Mouse (Mus musculus) stomach, embryonic 15.5 days (tissue): ENCODE data around the gene Dhps. TPM values are rescaled to one million over a fixed set of nuclear protein-coding genes. Genes with fewer than 3 reads are reported as not detected.
"Not testable (repeated sequence)": the region's sequence is repeated elsewhere in the genome, so short reads cannot be mapped to it uniquely, and the experiment has no call there.

ENCODE experiments used
- ATAC-seq: fragments of 200-750 bp; cut with Nextera tagmentation; 2 replicates; pipeline ENCODE4 v1.8.0; 2017; ENCODE audit warnings: low read depth, moderate number of reproducible peaks, moderate TSS enrichment; ENCODE audit not compliant: insufficient read depth, low FRiP score
- H3K27ac ChIP-seq: fragments of 300-500 bp; sonication (generic); 2 replicates; pipeline ENCODE4 v1.5.1; 2015; ENCODE audit warnings: mild to moderate bottlenecking, inconsistent platforms
- H3K27me3 ChIP-seq: fragments of 300-500 bp; sonication (generic); replicated peaks from 2 replicates; pipeline ENCODE4 v1.6.1; 2015; ENCODE audit warnings: inconsistent platforms
- H3K36me3 ChIP-seq: fragments of 300-500 bp; sonication (generic); 2 replicates; pipeline ENCODE4 v1.6.1; 2015; ENCODE audit warnings: inconsistent platforms
- H3K4me1 ChIP-seq: fragments of 300-500 bp; sonication (generic); 2 replicates; pipeline ENCODE4 v1.6.1; 2015; ENCODE audit warnings: inconsistent platforms
- H3K4me2 ChIP-seq: fragments of 300-500 bp; sonication (generic); 2 replicates; pipeline ENCODE4 v1.6.1; 2015; ENCODE audit warnings: mild to moderate bottlenecking, inconsistent platforms
- H3K4me3 ChIP-seq: fragments of 300-500 bp; sonication (generic); replicated peaks from 2 replicates; pipeline ENCODE4 v1.5.1; 2015; ENCODE audit warnings: inconsistent platforms
- H3K9ac ChIP-seq: fragments of 300-500 bp; sonication (generic); 2 replicates; pipeline ENCODE4 v1.6.1; 2015; ENCODE audit warnings: inconsistent platforms
- H3K9me3 ChIP-seq: fragments of 300-500 bp; sonication (generic); 2 replicates; pipeline ENCODE4 v1.6.1; 2016; ENCODE audit warnings: inconsistent platforms
- WGBS: fragments of 180-500 bp; shearing (Covaris S2); methylation state at CpG from one replicate; pipeline ENCODE4 v1.1.7; 2015; 5-methylcytosine and 5-hydroxymethylcytosine counted together
- polyA plus RNA-seq: library from polyadenylated mRNA; unstranded; fragments of >200 nt; fragmentation: Nextera tagmentation; extraction: Ambion mirVana; gene quantifications from 2 replicates; pipeline ENCODE4 v1.2.1, GENCODE M21; 2015

Gene Dhps
- polyA plus RNA-seq, 1 experiment from 2014 or later: 50.6 TPM

- 75% methylated on average over 4 of the region's 4 CpGs for WGBS
- not testable (repeated sequence) for H3K4me3 ChIP-seq, H3K27me3 ChIP-seq, H3K4me2 ChIP-seq, H3K9ac ChIP-seq, ATAC-seq, H3K9me3 ChIP-seq, H3K27ac ChIP-seq
- Histone ChIP-seq H3K36me3 (peaks cover 14% of the 10 kb centered on the region), H3K4me1 (peaks cover 27% of the 10 kb centered on the region)
Measured at GRCm38 (mm10) chr8:85082169-85082568, 10.6 kb downstream of the Dhps start.

- Histone ChIP-seq H3K36me3 (peaks cover 19% of the 10 kb centered on the region), H3K4me1 (peaks cover 27% of the 10 kb centered on the region), H3K4me3 (peak within 1 kb of the TSS; percentile 70), H3K9me3 (no peaks in the 10 kb centered on the region), H3K9ac (peak within 1 kb of the TSS; percentile 67), H3K27me3 (no peaks in the 10 kb centered on the region), H3K27ac (peak within 1 kb of the TSS; percentile 57; the same call in 1 of the 2 replicates), H3K4me2 (peak within 1 kb of the TSS; percentile 85)
- peak; percentile 88 for ATAC-seq
- WGBS: under 1% methylated on average over 30 of the region's 30 CpGs
Measured at GRCm38 (mm10) chr8:85083108-85083813, 11.7 kb downstream of the Dhps start, which contains the start of gene Man2b1. Gene Man2b1 (plus strand): TSS chr8:85083270.

- no peak overlapping the region for H3K27ac ChIP-seq
- H3K4me2 ChIP-seq: no peak overlapping the region; the same call in 1 of the 2 replicates
- H3K9ac ChIP-seq: no peak overlapping the region
- no peaks in the 10 kb centered on the region for H3K9me3 ChIP-seq
- no peak for ATAC-seq
- 0 out of 2 replicates have a peak overlapping the region, but pooled peaks have one; percentile 70 for H3K4me3 ChIP-seq
- peaks cover 20% of the 10 kb centered on the region; the same call in 1 of the 2 replicates for H3K36me3 ChIP-seq
- peaks cover 24% of the 10 kb centered on the region for H3K4me1 ChIP-seq
- WGBS: 86% methylated on average over 8 of the region's 8 CpGs
- H3K27me3 ChIP-seq: no peaks in the 10 kb centered on the region
Measured at GRCm38 (mm10) chr8:85084633-85085032, 13.1 kb downstream of the Dhps start.

- ATAC-seq: no peak
- no peak overlapping the region for H3K9ac ChIP-seq
- no peaks in the 10 kb centered on the region for H3K9me3 ChIP-seq
- H3K4me1 ChIP-seq: peaks cover 20% of the 10 kb centered on the region
- H3K27me3 ChIP-seq: no peaks in the 10 kb centered on the region
- no peak overlapping the region for H3K27ac ChIP-seq
- 81% methylated on average over 3 of the region's 3 CpGs for WGBS
- no peak overlapping the region for H3K4me2 ChIP-seq
- peaks cover 20% of the 10 kb centered on the region; the same call in 1 of the 2 replicates for H3K36me3 ChIP-seq
- no peak overlapping the region for H3K4me3 ChIP-seq
Measured at GRCm38 (mm10) chr8:85086238-85086637, 14.7 kb downstream of the Dhps start.

- Histone ChIP-seq H3K9me3 (no peaks in the 10 kb centered on the region), H3K27ac (no peak overlapping the region), H3K4me2 (no peak overlapping the region), H3K4me3 (no peak overlapping the region), H3K4me1 (peaks cover 5% of the 10 kb centered on the region; the same call in 1 of the 2 replicates), H3K36me3 (peaks cover 20% of the 10 kb centered on the region; the same call in 1 of the 2 replicates), H3K9ac (no peak overlapping the region), H3K27me3 (no peaks in the 10 kb centered on the region)
- 67% methylated on average over 2 of the region's 2 CpGs for WGBS
- ATAC-seq: no peak
Measured at GRCm38 (mm10) chr8:85088771-85089170, 17.2 kb downstream of the Dhps start.

DNA sequence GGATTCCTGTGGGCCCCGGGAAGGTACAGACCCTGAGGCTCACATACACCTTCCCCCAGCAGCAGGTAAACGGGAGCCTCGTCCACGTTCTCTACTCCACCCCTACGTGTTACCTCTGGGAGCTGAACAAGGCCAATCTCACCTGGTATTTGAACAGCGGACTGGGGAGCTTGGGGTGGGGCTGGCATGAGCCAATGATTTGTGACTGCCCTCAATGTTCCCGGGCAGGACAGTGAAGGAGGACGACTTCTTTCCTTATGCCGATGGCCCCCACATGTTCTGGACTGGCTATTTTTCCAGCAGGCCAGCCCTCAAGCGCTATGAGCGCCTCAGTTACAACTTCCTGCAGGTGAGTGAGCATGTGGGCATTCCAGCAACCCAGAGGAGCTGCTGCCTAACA, 19.3 kb downstream of the Dhps start:
- WGBS: 88% methylated on average over 11 of the region's 11 CpGs
- Histone ChIP-seq H3K9me3 (no peaks in the 10 kb centered on the region), H3K36me3 (peaks cover 18% of the 10 kb centered on the region; the same call in 1 of the 2 replicates), H3K9ac (no peak overlapping the region), H3K27me3 (no peaks in the 10 kb centered on the region), H3K4me3 (no peak overlapping the region), H3K4me2 (no peak overlapping the region), H3K27ac (no peak overlapping the region), H3K4me1 (no peaks in the 10 kb centered on the region)
- no peak for ATAC-seq

GRCm38 (mm10) chr8:85091526-85092090, 20.1 kb downstream of the Dhps start:
- Histone ChIP-seq H3K4me1 (no peaks in the 10 kb centered on the region), H3K4me3 (no peak overlapping the region), H3K36me3 (peaks cover 20% of the 10 kb centered on the region; the same call in 1 of the 2 replicates), H3K4me2 (no peak overlapping the region), H3K9me3 (no peaks in the 10 kb centered on the region), H3K9ac (no peak overlapping the region), H3K27me3 (no peaks in the 10 kb centered on the region), H3K27ac (no peak overlapping the region)
- no peak for ATAC-seq
- 40% methylated on average over 21 of the region's 21 CpGs for WGBS

GRCm38 (mm10) chr8:85095051-85095450, 23.5 kb downstream of the Dhps start:
- Histone ChIP-seq H3K4me2 (no peak overlapping the region), H3K36me3 (peaks cover 22% of the 10 kb centered on the region), H3K4me3 (no peak overlapping the region), H3K4me1 (no peaks in the 10 kb centered on the region), H3K9ac (no peak overlapping the region), H3K27ac (no peak overlapping the region), H3K9me3 (no peaks in the 10 kb centered on the region), H3K27me3 (no peaks in the 10 kb centered on the region)
- no peak for ATAC-seq
- 91% methylated on average over 13 of the region's 13 CpGs for WGBS

- WGBS: 94% methylated on average over 7 of the region's 7 CpGs
- Histone ChIP-seq H3K27ac (no peak overlapping the region), H3K9me3 (no peaks in the 10 kb centered on the region), H3K4me2 (no peak overlapping the region), H3K27me3 (no peaks in the 10 kb centered on the region), H3K4me1 (no peaks in the 10 kb centered on the region), H3K9ac (no peak overlapping the region), H3K36me3 (peaks cover 22% of the 10 kb centered on the region), H3K4me3 (no peak overlapping the region)
- no peak for ATAC-seq
Measured at GRCm38 (mm10) chr8:85095566-85095965, 24.0 kb downstream of the Dhps start.

DNA sequence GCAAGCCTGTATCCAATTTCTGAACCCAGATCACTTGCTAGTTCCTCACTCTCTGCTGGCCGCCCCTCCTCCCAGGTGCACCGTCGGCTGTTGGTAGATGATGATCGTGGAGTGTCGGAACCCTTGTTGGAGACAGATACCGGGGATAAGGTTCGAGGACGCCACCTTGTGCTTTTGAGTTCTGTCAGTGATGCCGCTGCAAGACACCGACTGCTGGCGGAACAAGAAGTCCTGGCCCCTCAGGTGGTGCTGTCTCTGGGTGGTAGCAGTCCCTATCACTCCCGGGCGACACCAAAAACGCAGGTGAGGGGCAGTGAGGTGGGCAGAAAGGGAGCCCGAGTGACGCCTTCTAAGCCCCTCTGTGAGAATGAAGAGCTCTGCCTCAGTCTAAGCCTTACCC, 24.6 kb downstream of the Dhps start:
- H3K9me3 ChIP-seq: no peaks in the 10 kb centered on the region
- WGBS: 94% methylated on average over 16 of the region's 16 CpGs
- H3K27ac ChIP-seq: no peak overlapping the region
- H3K36me3 ChIP-seq: peaks cover 22% of the 10 kb centered on the region
- no peak overlapping the region for H3K4me2 ChIP-seq
- no peak overlapping the region for H3K4me3 ChIP-seq
- no peak overlapping the region for H3K9ac ChIP-seq
- no peaks in the 10 kb centered on the region for H3K27me3 ChIP-seq
- ATAC-seq: no peak
- H3K4me1 ChIP-seq: no peaks in the 10 kb centered on the region

DNA sequence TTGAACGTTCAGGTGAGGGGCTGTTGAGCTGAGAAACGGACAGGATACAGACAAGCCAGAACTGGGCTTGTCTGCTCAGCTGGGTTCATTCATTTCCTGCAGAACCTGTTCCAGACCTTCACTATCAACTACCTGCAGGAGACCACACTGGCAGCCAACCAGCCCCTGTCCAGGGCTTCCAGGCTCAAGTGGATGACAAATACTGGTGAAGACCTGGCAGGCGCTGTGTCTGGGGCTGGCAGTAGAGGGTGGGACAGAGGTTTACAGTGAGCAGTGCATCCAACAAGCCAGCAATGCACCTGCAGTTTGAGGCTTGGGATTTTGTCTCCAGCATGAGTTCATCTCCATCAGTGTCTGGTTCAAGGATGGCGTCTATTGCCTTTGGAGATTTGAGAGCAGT, 25.3 kb downstream of the Dhps start:
- no peaks in the 10 kb centered on the region for H3K27me3 ChIP-seq
- WGBS: 84% methylated on average over 4 of the region's 4 CpGs
- no peak overlapping the region for H3K27ac ChIP-seq
- no peak overlapping the region for H3K4me2 ChIP-seq
- no peaks in the 10 kb centered on the region for H3K9me3 ChIP-seq
- no peak overlapping the region for H3K4me3 ChIP-seq
- H3K36me3 ChIP-seq: peaks cover 22% of the 10 kb centered on the region
- H3K4me1 ChIP-seq: no peaks in the 10 kb centered on the region
- no peak overlapping the region for H3K9ac ChIP-seq
- ATAC-seq: no peak

- Histone ChIP-seq H3K27me3 (no peaks in the 10 kb centered on the region), H3K4me3 (no peak overlapping the region), H3K9me3 (no peaks in the 10 kb centered on the region), H3K27ac (no peak overlapping the region), H3K4me1 (no peaks in the 10 kb centered on the region), H3K9ac (no peak overlapping the region), H3K36me3 (peaks cover 22% of the 10 kb centered on the region), H3K4me2 (no peak overlapping the region)
- WGBS: 78% methylated on average over 4 of the region's 4 CpGs
- no peak for ATAC-seq
Measured at GRCm38 (mm10) chr8:85100076-85100665, 28.6 kb downstream of the Dhps start.
